Mouse (Mus musculus) thymus, postnatal 4 days (tissue): Measurements from ENCODE around the gene Megf8.

Experiments used
- DNase-seq: peaks from one replicate; pipeline ENCODE4 v3.0.0; 2021

Gene Megf8

DNA sequence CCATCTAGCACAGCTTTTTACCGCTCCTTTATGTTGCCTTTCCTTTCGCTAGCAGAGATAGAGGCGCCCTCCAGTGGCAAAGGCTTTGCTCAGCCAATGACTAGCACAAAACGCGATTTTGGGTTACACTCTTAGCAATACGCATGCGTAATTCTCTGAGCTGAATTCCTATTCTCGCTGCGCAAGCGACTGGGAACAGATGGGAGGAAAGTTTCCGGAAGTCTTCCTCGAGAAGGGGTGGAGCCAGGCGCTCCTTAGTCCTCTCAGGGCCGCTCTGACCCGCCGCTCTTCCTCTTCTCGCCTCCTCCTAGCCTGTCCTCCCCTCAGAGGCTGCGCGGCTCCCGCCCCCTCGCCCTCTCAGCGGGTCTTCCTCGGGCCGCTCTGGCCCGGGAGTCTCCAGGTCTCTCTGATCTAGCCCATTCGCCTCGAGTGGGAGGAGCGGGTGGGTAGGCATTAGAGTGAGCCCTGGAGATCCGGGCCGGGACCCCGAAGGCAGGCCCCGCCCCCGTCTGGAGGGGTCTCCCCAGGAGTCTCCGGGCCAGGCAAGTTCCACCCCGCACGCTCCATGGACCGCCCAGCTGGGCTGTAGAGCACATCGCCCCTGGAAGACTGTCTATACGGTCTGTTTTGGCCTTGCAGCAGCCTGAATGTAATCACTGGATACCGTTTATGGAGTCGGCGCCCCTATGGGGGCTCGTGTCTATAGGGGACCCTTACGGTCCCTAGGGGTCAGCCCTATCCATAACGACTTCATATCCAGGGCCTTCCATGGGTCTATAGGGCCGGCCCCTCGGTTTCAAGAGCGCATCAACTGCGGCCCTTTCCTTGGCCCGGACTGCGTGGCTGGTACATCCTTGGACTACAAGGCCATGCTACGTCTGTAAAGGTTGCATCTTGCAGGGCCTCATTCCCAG is at the start of gene Megf8:
TSS of gene Megf8 (plus strand) at position 633 of the 914 bp plus-strand sequence.
- DNase-seq, result peak; percentile 96

DNA sequence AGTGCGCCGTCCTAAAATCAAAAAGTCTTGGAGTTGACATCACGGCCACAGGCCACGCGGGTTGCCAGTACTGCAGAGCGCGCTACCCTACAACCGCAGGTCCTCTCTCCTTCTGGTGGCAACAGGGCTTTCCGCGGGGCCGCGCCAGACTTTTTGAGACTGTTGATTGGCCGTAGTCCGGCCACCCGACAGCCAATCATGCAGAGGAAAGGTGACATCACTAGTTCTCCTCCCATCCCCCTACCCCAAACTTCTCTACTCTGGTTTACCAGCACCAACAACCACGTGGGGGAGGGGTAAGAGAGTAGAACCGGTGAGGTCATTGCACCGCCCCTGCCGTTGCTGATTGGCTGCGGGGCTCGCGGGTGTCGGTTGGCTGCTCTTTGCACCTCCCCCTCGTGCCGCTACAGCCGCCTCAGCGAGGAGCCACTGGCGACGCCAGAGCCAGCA is 49.6 kb upstream of the Megf8 start, which contains the start of gene Cic:
TSS of gene Cic (plus strand) at position 404 of the 450 bp plus-strand sequence.
- DNase-seq, result peak; percentile 96

DNA sequence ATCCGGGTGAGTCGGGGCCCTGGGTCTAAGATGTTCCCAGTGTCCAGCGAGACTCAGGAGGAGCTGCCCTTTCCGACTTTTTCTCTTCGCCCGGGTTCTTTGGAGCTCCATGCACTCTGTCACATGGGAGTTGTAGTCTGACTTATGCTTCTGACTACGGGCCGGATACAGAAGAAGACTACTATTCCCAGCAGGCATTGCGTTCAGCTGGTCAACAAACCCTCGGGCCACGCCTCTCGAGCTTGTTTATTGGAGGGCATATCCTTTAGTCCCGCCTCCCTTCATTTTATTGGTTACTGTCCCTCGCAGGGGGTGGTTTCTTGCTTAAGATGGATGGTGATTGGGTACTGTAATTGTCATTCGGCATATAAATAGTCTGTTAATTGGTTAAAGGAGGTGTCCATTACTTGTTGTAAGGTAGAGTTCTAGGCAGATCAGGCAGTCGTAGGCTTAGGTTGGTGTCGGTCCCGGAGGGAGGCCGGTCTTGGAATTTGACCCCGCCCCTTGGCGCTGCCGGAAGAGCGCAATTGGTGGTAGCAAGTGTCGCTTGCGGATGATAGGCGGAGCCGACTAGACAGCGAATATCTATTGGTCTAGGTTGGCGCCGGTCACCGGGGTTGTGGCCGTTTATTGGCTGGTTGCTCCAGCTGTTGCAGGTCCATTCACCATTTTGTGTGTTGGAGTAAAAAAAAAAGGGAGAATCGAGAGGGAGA is 49.1 kb upstream of the Megf8 start:
- peak; percentile 97 for DNase-seq

- no peak for DNase-seq
Measured at GRCm38 (mm10) chr7:25268588-25268987, 48.4 kb upstream of the Megf8 start.

DNA sequence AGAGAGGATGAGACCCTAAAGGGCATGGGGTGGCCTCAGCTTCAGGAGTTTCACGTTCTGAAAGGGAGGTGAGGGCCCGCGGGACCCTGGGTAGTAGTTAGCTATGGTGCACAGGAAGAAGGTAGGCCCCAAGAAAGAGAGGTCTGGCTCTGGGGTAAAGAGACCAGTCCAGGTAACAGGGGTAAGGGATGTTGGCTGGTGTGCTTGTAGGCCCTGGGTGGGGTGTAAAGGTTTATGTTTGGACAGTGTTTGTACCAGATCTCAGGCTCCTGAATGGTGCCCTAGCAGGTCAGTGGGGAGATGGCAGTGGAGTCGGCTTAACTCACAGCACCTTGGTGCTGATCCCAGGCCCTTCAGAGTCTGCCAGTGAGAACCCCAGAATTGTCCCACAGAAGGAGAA is 47.9 kb upstream of the Megf8 start:
- peak; percentile 48 for DNase-seq

DNA sequence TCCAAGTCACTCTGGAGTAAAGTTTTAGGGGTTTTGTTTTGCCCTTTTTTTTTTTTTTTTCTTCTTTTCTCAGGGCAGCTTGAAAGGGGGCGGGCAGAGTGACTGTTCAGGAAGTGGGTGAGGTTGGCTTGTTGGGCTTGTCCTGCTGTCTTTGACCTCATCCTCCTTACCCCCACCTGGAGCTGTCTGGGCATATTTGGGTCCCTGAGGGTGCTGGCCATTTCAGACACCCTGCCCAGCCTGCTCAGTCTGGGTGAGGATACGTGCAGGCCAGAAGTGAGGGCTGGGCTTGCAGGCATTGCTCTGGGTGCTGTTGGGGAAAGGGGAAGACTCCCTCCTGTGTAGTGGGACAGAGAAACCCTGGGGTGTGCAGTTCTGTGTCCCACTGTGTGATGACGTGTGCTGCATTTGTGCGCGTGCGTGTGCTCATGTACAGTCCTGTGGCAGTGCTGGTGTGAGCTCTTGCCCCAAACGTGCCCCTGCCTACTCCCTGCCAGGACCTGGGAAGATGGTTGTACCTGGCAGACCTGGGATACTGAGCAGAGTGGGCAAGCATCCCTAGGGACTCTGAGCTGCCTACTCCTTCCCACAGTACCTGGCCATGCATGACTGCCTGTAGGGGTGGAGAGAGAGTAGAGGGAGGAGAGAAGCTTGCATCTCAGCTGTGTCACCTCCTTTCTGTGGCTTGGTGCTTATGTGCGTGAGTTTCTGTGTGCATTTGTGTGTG is 47.3 kb upstream of the Megf8 start:
- DNase-seq, result no peak

DNA sequence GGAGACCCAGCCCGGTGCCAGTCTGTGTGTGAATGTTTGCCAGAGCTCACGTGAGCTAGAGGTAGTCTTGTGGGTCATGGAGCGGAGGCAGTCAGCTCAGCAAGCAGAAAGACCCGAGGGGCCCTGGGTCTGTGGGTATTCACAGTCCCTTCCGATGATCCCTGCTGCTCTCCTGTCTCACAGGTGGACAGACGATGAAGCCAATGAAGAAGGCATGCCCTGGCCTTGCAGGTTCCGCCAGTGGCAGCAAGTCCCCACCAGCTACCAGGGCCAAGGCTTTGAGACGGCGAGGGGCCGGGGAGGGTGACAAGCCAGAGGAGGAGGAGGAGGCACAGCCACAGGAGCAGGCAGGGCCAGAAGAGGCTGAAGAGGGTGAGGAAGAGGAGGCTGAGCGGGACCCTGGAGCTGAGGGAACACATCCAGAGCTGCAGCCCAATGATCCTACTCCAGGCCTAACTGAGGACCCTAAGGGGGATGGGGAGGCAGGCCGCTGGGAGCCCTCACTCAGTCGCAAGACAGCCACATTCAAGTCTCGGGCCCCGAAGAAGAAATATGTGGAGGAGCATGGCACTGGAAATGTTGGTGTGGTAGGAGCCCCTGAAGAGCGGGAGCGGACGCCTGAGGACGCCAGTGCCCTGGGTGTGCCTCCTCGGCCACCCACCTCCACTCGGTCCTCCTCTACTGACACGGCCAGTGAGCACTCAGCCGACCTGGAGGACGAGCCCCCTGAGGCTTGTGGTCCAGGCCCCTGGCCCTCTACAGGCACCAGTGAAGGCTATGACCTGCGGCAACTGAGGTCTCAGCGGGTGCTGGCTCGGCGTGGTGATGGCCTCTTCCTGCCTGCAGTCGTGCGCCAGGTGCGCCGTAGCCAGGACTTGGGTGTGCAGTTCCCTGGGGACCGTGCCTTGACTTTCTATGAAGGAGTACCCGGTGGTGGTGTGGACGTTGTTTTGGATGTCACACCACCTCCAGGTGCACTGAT is 46.0 kb upstream of the Megf8 start:
- no peak for DNase-seq

DNA sequence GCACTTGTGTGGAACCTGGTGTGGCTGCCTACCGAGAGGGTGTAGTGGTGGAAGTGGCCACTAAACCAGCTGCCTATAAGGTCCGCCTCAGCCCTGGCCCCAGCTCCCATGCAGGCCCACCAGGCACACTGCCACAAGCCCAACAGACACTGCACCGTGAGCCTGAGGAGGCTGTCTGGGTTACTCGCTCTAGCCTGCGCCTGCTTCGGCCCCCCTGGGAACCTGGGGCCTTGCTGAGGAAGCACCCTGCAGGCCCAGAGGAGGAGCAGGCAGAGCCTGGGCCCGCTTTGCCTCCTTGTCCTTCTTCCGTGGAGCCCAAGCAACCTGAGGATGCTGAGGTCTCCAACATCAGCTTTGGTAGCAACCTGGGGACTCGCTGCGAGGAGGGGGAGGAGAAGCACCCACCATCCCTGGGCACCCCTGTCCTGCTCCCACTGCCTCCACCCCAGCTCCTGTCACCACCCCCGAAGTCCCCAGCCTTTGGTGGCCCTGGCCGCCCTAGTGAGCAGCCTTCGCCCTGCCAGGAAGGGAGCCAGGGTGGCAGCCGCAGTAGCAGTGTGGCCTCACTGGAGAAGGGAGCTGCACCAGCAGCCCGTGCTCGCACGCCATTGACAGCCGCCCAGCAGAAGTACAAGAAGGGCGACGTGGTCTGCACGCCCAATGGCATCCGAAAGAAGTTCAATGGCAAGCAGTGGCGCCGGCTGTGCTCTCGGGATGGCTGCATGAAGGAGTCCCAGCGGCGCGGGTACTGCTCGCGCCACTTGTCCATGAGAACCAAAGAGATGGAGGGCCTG is 45.1 kb upstream of the Megf8 start:
- no peak for DNase-seq

GRCm38 (mm10) chr7:25272445-25273258 is 44.3 kb upstream of the Megf8 start:
- no peak for DNase-seq

DNA sequence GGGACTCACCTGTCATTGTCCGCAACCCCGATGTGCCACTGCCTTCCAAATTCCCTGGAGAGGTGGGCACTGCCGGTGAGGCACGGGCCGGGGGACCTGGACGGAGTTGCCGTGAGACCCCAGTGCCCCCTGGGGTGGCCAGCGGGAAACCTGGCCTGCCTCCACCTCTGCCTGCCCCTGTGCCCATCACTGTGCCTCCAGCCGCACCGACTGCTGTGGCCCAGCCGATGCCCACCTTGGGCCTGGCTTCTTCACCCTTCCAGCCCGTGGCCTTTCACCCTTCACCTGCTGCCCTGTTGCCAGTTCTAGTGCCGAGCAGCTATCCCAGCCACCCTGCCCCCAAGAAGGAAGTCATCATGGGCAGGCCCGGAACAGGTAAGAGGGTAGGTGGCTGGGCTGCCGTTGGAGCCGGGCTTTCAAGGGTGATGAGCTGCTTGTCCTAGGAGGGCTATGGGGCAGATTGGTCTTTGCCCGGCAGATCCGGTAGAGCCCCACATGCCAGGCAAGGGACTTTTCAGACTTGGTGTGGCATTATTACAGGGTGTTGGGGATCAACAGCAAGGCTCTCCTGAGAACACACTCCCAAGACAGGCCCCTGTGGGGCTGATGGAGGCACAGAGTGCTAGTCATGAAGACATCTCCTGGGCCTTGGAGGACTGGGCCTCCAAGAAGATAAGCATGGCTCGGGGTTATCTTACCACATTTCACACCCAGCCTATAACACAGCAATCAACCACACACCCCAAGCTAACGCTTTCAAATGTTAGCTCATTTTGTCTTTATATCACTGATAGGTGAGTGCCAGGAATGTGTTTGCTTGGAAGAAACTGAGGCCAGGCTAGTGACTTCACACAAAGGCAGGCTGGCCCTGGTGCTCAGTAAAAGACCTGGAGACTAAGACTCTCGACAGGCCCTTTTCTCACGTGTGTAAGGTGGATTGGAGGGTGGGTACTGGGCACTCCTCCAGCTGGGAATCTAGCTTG is 43.4 kb upstream of the Megf8 start:
- peak; percentile 15 for DNase-seq

DNA sequence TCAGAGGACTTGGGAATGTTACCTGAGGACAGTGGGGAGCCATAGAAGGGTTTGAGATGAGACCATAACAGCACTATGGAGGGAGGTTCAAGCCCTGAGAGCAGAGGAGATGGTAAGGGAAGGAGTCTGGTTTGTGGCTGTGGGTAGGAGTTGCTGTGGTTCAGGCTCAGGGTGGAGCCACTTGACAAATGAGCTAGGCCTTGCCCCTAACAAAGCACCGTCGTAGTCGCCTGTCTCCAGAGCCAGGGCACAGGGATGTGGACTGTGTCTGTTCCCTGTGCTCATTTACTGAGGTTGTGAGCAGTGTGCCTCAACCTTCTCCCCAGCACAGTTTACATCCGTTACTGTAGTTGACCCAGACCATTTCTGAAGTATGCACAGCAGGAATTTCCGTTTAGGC is 42.4 kb upstream of the Megf8 start:
- DNase-seq, result peak; percentile 51

DNA sequence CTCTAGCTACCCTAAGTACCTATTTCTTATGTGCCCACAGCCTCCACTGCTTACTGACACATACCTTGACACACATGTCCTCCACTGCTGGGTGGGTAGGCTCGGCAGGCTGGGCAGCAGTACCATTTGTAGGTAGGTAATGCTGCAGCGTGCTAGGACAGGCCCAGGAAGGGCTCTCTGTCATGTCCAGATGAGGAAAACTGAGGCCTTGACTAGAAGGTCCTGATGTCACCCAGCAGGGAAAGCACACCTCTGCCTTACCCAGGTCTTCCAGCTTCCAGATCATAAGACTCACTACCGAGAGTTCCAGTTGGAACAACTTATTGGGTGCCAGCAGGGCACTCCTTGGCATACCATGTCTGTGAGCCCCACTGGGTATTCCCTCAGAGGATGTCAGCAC is 42.0 kb upstream of the Megf8 start:
- DNase-seq, result no peak

DNA sequence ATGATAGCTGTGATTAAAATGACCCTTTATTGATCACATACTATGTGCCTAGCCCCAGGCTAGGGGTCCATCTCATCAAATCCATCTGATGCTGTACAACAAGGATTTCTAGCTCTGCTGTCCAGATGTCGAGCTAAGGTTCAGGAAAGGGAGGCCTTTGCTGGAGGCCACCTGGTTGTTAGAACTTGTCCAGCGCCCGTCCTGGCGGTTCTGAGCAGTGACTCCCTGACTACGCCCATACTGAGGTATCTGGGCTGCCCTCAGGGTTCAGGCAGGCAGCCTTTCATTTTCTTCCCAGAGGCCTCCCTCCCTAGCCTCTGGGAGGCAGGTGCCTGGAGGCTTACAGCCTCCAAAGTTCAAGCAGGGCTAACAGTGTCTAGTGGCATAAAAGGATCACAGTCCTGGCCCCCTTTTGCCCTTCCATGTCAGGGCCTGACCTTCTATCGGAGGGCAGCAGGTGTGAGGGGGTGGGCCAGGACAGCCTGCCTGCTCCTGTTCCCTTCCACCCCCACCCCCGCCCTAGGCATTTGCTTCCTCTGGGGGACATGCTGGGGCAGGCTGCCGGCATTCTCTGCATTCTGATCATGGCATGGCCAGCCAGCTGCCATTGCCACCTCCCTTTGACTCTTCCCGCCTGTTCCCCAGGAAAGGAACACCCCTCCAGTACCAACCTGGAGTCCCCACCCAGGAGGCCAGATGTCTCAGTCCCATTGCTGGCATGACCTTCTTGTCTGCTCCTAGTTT is 41.2 kb upstream of the Megf8 start:
- no peak for DNase-seq

DNA sequence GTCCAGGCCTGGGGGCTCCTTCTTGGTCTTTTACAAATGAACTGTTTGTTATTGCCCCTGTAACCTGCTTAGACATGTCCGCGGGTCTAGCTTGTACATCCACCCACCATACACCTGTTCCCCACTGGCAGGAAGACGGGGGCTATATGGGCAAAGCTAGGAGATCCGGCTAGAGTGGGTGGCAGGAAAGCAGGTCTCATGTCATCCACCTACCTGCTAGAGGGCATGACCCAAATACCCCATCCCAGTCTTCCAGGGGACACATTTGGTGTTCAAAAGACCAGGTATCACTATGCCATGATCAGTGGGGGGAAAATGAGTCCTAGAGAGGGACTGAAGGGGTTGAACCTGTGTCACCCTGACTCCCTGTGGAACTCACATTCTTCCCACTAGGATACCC is 39.6 kb upstream of the Megf8 start:
- peak; percentile 20 for DNase-seq

DNA sequence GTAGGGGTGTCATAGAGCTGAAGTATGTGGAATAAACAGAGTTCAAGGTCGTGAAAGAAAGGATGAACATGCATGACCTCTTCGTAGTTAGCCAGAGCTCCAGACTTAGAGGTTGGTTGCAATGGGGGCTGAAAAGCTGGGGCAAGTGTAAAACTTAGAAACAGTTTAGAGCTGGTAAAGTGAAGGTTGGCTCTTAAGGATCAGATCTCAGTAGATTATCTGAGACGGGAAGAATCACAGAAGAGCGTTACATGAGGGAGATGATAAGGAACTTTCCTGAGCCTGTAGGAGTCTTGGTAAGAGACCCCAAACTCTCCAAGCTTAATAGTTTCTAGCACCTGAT is 39.0 kb upstream of the Megf8 start:
- no peak for DNase-seq

DNA sequence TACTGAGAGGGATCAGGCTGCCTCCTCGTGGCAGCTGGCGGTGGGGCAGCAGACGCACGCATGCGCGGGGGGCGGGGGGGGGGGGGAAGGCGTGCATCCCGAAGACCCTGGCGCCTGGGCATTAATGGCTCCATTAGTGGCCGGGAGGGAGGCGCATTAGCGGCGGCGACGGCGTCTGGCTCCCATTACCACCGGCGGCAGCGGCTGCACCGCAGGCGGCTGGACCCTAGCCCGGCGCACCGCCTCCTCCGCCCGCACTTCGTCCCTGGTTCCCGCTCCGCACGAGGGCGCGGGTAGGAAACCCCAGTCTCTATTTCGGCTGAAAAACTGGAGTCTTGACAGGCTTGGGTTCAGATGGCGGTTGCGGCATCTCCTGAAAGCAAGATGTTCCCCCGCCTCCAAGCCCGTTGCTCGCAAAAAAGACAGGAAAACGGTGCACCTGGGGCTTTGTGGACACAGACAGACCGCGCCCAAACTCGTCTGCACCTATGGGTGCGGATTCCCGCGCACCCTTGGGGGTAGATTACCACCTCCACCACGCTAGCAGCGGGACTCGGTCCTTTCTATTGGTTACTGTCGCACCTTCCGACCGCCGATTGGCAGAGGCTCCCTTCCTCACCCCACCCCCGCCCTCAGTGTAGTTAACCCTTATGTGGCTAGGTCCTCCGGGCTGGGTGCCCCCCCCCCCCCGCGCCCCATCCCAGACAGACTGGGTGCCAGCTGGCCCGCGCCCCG is 38.5 kb upstream of the Megf8 start:
- DNase-seq, result peak; percentile 86

- DNase-seq, result peak; percentile 89
Measured at GRCm38 (mm10) chr7:25279076-25279860, 37.7 kb upstream of the Megf8 start.
